Mouse (Mus musculus) embryonic facial prominence, embryonic 14.5 days (tissue): ENCODE results near the gene Map2. TPM values are rescaled to one million over a fixed set of nuclear protein-coding genes. Genes with fewer than 3 reads are reported as not detected.
A peak's percentile ranks its signal among the peaks of the same experiment; 100 is the strongest.

Experiments
- ATAC-seq: fragments of 200-750 bp; cut with Nextera tagmentation; 2 replicates; pipeline ENCODE4 v1.8.0; 2017; ENCODE audit warnings: low read depth, moderate number of reproducible peaks, moderate TSS enrichment
- DNase-seq: peaks from one replicate; pipeline ENCODE4 v3.0.0-alpha.2; 2015; ENCODE audit warnings: low spot score
- H3K27ac ChIP-seq: fragments of 300-500 bp; sonication (generic); replicated peaks from 2 replicates; pipeline ENCODE4 v1.5.1; 2014; ENCODE audit warnings: low read depth, mild to moderate bottlenecking, low read length, moderate library complexity
- H3K27me3 ChIP-seq: fragments of 300-500 bp; sonication (generic); replicated peaks from 2 replicates; pipeline ENCODE4 v1.6.1; 2014; ENCODE audit warnings: low read length; ENCODE audit not compliant: control insufficient read depth, insufficient read depth
- H3K36me3 ChIP-seq: fragments of 300-500 bp; sonication (generic); 2 replicates; pipeline ENCODE4 v1.6.1; 2014; ENCODE audit warnings: low read length, mixed read lengths; ENCODE audit not compliant: control insufficient read depth, insufficient read depth
- H3K4me1 ChIP-seq: fragments of 300-500 bp; sonication (generic); 2 replicates; pipeline ENCODE4 v1.6.1; 2014; ENCODE audit warnings: antibody characterized with exemption, low read length; ENCODE audit not compliant: control insufficient read depth, insufficient read depth
- H3K4me2 ChIP-seq: fragments of 300-500 bp; sonication (generic); 2 replicates; pipeline ENCODE4 v1.6.1; 2014; ENCODE audit warnings: low read depth, mild to moderate bottlenecking, low read length, moderate library complexity, mixed read lengths
- H3K4me3 ChIP-seq: fragments of 300-500 bp; sonication (generic); 2 replicates; pipeline ENCODE4 v1.5.1; 2014; ENCODE audit warnings: low read depth, mild to moderate bottlenecking, low read length
- H3K9ac ChIP-seq: fragments of 300-500 bp; sonication (generic); 2 replicates; pipeline ENCODE4 v1.6.1; 2014; ENCODE audit warnings: low read depth, mild to moderate bottlenecking, low read length, moderate library complexity, mixed read lengths
- H3K9me3 ChIP-seq: fragments of 300-500 bp; sonication (generic); 2 replicates; pipeline ENCODE4 v1.6.1; 2016; ENCODE audit warnings: low read length; ENCODE audit not compliant: control insufficient read depth
- WGBS: fragments of 180-500 bp; shearing (Covaris S2); extraction: QIAGEN DNeasy Blood & Tissue Kit; methylation state at CpG from one replicate; pipeline ENCODE4 v1.1.7; 2014; 5-methylcytosine and 5-hydroxymethylcytosine counted together
- polyA plus RNA-seq: library from polyadenylated mRNA; unstranded; fragments of >200 nt; fragmentation: Nextera tagmentation; extraction: Ambion mirVana; gene quantifications from 2 replicates; pipeline ENCODE4 v1.2.1, GENCODE M21; 2014

The Map2 gene
- polyA plus RNA-seq, 1 experiment from 2014 or later: 19.2 TPM

DNA sequence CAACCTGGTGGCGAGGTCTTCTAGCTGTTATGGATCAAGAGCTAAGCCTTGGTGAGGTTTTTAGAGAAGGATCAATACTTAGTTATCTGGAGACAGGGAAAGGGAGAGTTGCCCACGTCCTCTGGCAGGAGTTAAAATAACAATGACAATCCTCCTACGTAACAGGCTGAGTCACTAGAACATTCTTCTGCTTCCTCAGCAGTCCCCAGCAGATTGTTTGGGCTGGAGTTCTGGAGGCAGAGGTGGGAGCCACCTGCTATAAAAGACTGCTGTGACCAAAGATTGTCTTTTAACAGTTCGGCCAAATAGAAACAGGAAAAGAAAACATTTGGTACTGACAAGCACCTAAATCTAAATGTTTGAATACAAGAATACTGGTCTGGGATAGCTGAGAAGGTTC, 190.5 kb downstream of the Map2 start:
- no peak overlapping the region for H3K27ac ChIP-seq
- H3K9me3 ChIP-seq: no peaks in the 10 kb centered on the region
- no peaks in the 10 kb centered on the region for H3K27me3 ChIP-seq
- no peak overlapping the region for H3K4me2 ChIP-seq
- no peak for DNase-seq
- H3K4me3 ChIP-seq: no peak overlapping the region
- 72% methylated on average over 4 of the region's 4 CpGs for WGBS
- H3K9ac ChIP-seq: no peak overlapping the region
- no peaks in the 10 kb centered on the region for H3K4me1 ChIP-seq
- ATAC-seq: no peak
- no peaks in the 10 kb centered on the region for H3K36me3 ChIP-seq

DNA sequence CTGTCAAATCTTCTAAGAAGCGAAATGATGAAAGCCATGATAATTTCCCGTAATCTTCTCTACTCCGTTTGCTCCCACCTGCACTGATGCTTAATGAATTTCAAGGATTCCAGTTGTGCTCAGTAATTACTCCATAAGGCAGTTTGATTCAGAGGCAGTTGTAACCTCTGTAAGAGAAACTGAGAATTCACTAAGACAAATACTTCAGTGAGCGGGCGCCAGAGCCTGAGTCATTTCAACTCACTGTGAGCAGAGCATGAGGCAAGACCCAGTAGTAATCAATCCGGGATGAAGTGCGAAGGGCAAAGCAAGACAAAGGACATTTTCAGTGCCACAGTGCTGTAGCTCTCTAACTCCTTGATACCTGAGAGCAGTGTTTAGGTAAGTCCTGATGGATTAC, 194.4 kb downstream of the Map2 start:
- H3K27me3 ChIP-seq: no peaks in the 10 kb centered on the region
- ATAC-seq: no peak
- WGBS: 84% methylated on average over 7 of the region's 7 CpGs
- no peak overlapping the region for H3K9ac ChIP-seq
- DNase-seq: no peak
- H3K4me3 ChIP-seq: no peak overlapping the region
- no peaks in the 10 kb centered on the region for H3K36me3 ChIP-seq
- H3K27ac ChIP-seq: no peak overlapping the region
- H3K4me1 ChIP-seq: no peaks in the 10 kb centered on the region
- no peaks in the 10 kb centered on the region for H3K9me3 ChIP-seq
- no peak overlapping the region for H3K4me2 ChIP-seq

DNA sequence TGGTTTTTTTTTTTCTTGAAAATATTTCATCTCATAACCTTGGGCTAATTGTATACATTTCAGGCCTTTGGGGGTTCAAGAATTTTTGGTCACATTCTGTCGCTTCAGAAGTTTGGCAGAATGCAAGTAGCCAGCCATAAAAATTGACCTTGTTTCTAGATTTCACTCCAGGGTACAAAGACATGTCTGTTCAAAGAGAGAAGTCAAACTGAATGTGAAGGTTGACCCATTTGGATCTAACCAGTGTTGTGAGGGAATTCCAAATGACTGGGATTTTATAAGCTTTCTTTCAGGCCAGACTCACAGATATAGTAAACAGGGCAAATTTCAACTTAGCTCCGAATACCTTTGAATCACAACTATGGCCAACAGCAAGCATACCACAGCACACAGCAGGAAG, 196.3 kb downstream of the Map2 start:
- Histone ChIP-seq H3K36me3 (no peaks in the 10 kb centered on the region), H3K27me3 (no peaks in the 10 kb centered on the region), H3K4me1 (no peaks in the 10 kb centered on the region), H3K27ac (no peak overlapping the region), H3K9me3 (no peaks in the 10 kb centered on the region), H3K4me3 (no peak overlapping the region), H3K4me2 (no peak overlapping the region), H3K9ac (no peak overlapping the region)
- ATAC-seq (no peak), DNase-seq (no peak)
- WGBS: 46% methylated on average over 2 of the region's 2 CpGs

DNA sequence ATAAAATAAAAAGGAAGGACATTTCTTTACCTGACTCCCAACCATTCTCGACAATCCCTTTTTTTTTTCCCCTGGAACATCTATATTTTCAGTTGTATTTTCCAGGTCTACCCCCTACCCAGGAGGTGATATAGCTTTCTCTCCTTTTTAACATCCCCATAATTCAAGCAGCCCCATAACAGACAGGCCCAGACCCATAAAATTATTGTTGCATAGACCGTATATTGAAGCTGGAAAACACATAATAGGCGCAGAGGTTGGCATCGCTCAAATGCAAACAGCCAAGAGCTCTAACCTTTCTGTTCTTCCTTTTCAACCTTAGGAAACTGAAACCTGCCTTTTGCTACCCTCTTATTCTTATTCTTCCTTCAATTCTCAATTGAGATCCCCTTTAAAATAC, 211.2 kb downstream of the Map2 start:
- no peaks in the 10 kb centered on the region for H3K9me3 ChIP-seq
- no peak overlapping the region for H3K4me2 ChIP-seq
- H3K36me3 ChIP-seq: no peaks in the 10 kb centered on the region
- no peak overlapping the region for H3K4me3 ChIP-seq
- H3K9ac ChIP-seq: no peak overlapping the region
- H3K4me1 ChIP-seq: no peaks in the 10 kb centered on the region
- ATAC-seq (no peak), DNase-seq (no peak)
- H3K27me3 ChIP-seq: no peaks in the 10 kb centered on the region
- 94% methylated on average over 4 of the region's 4 CpGs for WGBS
- no peak overlapping the region for H3K27ac ChIP-seq

DNA sequence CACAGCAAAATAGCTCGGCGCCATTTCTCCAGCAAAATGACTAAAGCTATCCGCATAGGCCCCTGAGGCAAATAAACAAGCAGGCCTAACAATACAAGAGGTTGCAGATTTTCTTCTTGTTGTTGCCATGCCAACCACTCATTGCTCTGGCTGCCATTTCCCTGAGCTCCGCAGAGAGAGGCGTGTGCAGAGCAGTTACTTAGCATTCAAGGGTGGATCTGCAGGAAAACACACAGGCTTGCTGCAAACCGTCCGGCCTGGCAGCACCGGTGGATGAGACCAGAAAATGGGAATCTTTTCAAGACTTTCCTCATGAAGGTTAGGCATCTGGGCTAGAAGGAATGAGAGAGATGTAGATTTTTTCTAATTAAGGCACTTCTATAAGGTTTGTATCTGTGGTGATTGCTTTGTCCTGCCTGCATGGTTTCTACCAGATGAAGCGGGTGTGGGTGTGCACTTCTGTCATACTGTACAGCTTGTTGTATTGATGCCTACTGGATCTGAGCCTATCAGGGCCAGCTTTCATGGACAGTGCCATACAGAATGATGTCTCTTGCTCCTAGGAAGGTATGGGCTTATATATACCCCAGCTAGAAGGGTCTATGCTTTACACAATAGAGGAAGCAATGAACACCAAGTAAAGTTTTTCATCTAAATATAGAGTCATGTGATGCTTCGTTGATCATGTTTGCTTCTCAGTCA, 211.8 kb downstream of the Map2 start:
- 49% methylated on average over 10 of the region's 10 CpGs for WGBS
- no peak overlapping the region for H3K4me2 ChIP-seq

DNA sequence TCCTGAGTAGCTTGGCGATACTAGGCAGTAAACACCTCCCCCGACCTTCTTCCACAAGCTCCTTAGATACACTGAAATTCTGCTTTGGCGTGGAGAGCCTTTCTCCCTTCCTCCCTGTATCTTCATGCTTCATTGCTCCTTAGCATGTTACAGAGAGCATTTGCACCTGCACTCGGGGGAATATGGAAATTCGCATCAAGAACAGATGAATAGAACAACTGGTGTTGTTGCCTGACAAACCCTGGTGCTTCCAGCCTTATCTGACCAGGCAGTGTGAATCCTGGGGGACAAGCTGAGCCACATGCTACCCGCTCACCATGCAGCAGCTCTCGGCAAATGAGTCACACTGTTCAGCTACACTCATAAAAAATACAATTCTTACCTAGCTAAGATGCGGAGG, 213.5 kb downstream of the Map2 start:
- no peaks in the 10 kb centered on the region for H3K36me3 ChIP-seq
- no peak overlapping the region for H3K9ac ChIP-seq
- H3K4me1 ChIP-seq: no peaks in the 10 kb centered on the region
- no peak for ATAC-seq
- no peak overlapping the region for H3K27ac ChIP-seq
- no peak for DNase-seq
- no peaks in the 10 kb centered on the region for H3K27me3 ChIP-seq
- H3K4me2 ChIP-seq: no peak overlapping the region
- no peaks in the 10 kb centered on the region for H3K9me3 ChIP-seq
- no peak overlapping the region for H3K4me3 ChIP-seq
- WGBS: 74% methylated on average over 8 of the region's 8 CpGs

More for the DNA sequence above, 211.8 kb downstream of the Map2 start:
- H3K36me3 ChIP-seq: no peaks in the 10 kb centered on the region
- DNase-seq (peak; percentile 73), ATAC-seq (peak; percentile 90)
- H3K4me3 ChIP-seq: no peak overlapping the region
- H3K4me1 ChIP-seq: no peaks in the 10 kb centered on the region
- H3K27me3 ChIP-seq: no peaks in the 10 kb centered on the region
- H3K9me3 ChIP-seq: no peaks in the 10 kb centered on the region
- H3K9ac ChIP-seq: no peak overlapping the region
- H3K27ac ChIP-seq: no peak overlapping the region

DNA sequence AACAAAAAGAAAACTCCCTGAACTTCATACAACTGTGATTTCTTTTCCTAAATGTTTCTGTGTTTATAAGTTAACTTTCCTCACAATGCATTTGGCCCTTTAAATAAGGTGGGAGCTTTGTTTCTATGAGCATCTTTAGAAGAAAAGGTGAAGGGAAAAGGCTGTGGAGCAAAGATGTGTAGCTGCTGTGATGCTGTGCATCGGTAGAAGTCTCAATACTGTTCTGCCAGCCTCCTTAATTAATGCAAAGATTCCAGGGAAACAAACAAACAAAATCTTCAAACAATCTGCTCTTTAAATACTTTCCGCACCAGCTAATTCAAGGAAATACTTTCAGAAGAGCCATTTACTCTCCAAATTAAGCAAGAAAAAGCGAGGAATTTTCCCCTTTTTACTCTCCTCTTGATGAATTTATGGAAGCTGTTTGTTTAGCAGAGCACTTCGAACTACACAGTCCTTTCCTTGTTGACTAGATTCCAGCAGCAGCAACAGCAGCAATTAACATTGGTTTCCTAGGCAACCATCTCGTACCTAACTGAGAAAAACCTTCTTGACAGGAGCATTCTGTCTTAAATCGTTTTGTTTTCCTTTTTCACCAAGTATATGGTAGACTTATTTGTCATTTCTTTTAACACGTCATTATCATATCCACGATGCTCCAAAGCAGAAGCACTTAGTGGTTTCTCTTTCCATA, 220.0 kb downstream of the Map2 start:
- 47% methylated on average over 8 of the region's 8 CpGs for WGBS
- no peaks in the 10 kb centered on the region for H3K36me3 ChIP-seq
- H3K4me2 ChIP-seq: no peak overlapping the region
- no peaks in the 10 kb centered on the region for H3K27me3 ChIP-seq
- no peak overlapping the region for H3K9ac ChIP-seq
- H3K9me3 ChIP-seq: no peaks in the 10 kb centered on the region
- no peak overlapping the region for H3K4me3 ChIP-seq
- no peaks in the 10 kb centered on the region for H3K4me1 ChIP-seq
- ATAC-seq: no peak
- DNase-seq: no peak
- H3K27ac ChIP-seq: no peak overlapping the region

DNA sequence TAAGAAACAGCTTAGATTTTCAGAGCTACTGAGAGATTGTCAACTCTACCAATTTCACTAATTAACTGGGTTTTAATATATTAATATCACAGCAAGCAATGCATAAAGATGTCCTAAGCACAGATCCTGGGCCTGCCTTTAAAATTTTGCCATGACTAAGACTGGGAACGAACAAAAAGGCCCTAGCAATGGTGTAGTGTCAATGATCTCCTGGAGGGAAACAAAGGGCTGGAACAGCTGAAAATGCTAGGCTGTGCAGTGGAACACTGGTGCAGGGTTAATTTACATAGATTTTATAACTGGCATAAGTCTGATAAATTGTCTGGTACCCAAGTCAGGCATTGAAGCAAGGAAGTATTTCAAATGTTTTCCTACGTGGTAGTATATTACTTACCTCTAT, 220.8 kb downstream of the Map2 start:
- Histone ChIP-seq H3K4me2 (no peak overlapping the region), H3K4me1 (no peaks in the 10 kb centered on the region), H3K4me3 (no peak overlapping the region), H3K27ac (no peak overlapping the region), H3K9ac (no peak overlapping the region), H3K9me3 (no peaks in the 10 kb centered on the region), H3K36me3 (no peaks in the 10 kb centered on the region), H3K27me3 (no peaks in the 10 kb centered on the region)
- DNase-seq: no peak
- WGBS: 82% methylated on average over 2 of the region's 2 CpGs
- no peak for ATAC-seq

DNA sequence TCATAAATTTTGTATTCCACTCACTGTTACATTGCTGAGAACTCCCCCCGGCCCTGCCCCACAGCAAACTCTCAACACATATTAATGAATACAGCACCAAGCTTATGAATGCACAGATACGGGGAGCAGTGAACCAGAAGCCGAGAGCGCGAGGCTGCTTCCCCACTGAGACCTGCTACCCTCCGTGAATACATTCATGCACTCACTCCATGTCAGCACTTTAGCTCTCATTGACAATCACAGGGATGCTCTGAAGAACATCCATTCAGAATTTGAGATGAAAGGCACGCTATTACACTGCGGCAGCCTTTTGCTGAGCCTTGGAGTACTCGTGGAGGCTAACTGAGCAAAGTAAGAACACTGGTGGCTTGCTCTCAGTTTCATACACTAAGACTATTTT, 226.8 kb downstream of the Map2 start:
- no peak for DNase-seq
- Histone ChIP-seq H3K4me3 (no peak overlapping the region), H3K36me3 (no peaks in the 10 kb centered on the region), H3K9ac (no peak overlapping the region), H3K9me3 (no peaks in the 10 kb centered on the region), H3K27me3 (no peaks in the 10 kb centered on the region), H3K27ac (no peak overlapping the region), H3K4me2 (no peak overlapping the region), H3K4me1 (no peaks in the 10 kb centered on the region)
- no peak for ATAC-seq
- WGBS: 76% methylated on average over 9 of the region's 9 CpGs
